Mouse (Mus musculus): Measurements from ENCODE around the gene Elmsan1. TPM values are rescaled to one million over a fixed set of nuclear protein-coding genes. Genes with fewer than 3 reads are reported as not detected.

Elmsan1 gene
- polyA plus RNA-seq, 1 experiment from 2014 or later: 10.8 TPM

Other genes starting within 250 kb of the Elmsan1 start
- gene Heatr4, start 234.0 kb downstream of the Elmsan1 start, polyA plus RNA-seq (2015; fragmentation: Nextera tagmentation; extraction: Ambion mirVana): not detected in 2 replicates
- gene Acot2, start 231.0 kb downstream of the Elmsan1 start, polyA plus RNA-seq (2015; fragmentation: Nextera tagmentation; extraction: Ambion mirVana): 37.8 and 39.0 TPM in 2 replicates
- gene Acot1, start 209.4 kb downstream of the Elmsan1 start, polyA plus RNA-seq (2015; fragmentation: Nextera tagmentation; extraction: Ambion mirVana): 53.7 and 55.2 TPM in 2 replicates
- 6.0 TPM in 2 replicates for gene Acot4, start 180.5 kb downstream of the Elmsan1 start, polyA plus RNA-seq (2015; fragmentation: Nextera tagmentation; extraction: Ambion mirVana)
- not detected in 2 replicates for gene Gm49366, start 179.9 kb downstream of the Elmsan1 start, polyA plus RNA-seq (2015; fragmentation: Nextera tagmentation; extraction: Ambion mirVana)
- 1.8 and 2.4 TPM in 2 replicates for gene Acot3, start 166.7 kb downstream of the Elmsan1 start, polyA plus RNA-seq (2015; fragmentation: Nextera tagmentation; extraction: Ambion mirVana)
- gene Acot5, start 149.6 kb downstream of the Elmsan1 start, polyA plus RNA-seq (2015; fragmentation: Nextera tagmentation; extraction: Ambion mirVana): not detected in 2 replicates
- gene Acot6, start 118.2 kb downstream of the Elmsan1 start, polyA plus RNA-seq (2015; fragmentation: Nextera tagmentation; extraction: Ambion mirVana): 1.5 and 1.8 TPM in 2 replicates
- 5.3 and 6.5 TPM in 2 replicates for gene Dnal1, start 104.5 kb downstream of the Elmsan1 start, polyA plus RNA-seq (2015; fragmentation: Nextera tagmentation; extraction: Ambion mirVana)
- gene Pnma1, start 70.4 kb downstream of the Elmsan1 start, polyA plus RNA-seq (2015; fragmentation: Nextera tagmentation; extraction: Ambion mirVana): 1.00 and 1.0 TPM in 2 replicates
- 25.4 and 26.7 TPM in 2 replicates for gene Ptgr2, start 66.4 kb upstream of the Elmsan1 start, polyA plus RNA-seq (2015; fragmentation: Nextera tagmentation; extraction: Ambion mirVana)
- 77.8 and 79.4 TPM in 2 replicates for gene Zfp410, start 98.0 kb upstream of the Elmsan1 start, polyA plus RNA-seq (2015; fragmentation: Nextera tagmentation; extraction: Ambion mirVana)
- gene Coq6, start 142.8 kb upstream of the Elmsan1 start, polyA plus RNA-seq (2015; fragmentation: Nextera tagmentation; extraction: Ambion mirVana): 50.2 and 53.3 TPM in 2 replicates
- 3.7 and 4.2 TPM in 2 replicates for gene Fam161b, start 143.0 kb upstream of the Elmsan1 start, polyA plus RNA-seq (2015; fragmentation: Nextera tagmentation; extraction: Ambion mirVana)
- 36.8 and 38.0 TPM in 2 replicates for gene Entpd5, start 190.1 kb upstream of the Elmsan1 start, polyA plus RNA-seq (2015; fragmentation: Nextera tagmentation; extraction: Ambion mirVana)
- gene Bbof1, start 190.2 kb upstream of the Elmsan1 start, polyA plus RNA-seq (2015; fragmentation: Nextera tagmentation; extraction: Ambion mirVana): 1.2 and 1.7 TPM in 2 replicates
- 23.8 and 24.8 TPM in 2 replicates for gene Rnf113a2, start 198.3 kb upstream of the Elmsan1 start, polyA plus RNA-seq (2015; fragmentation: Nextera tagmentation; extraction: Ambion mirVana)
- 60.7 and 62.8 TPM in 2 replicates for gene Aldh6a1, start 232.1 kb upstream of the Elmsan1 start, polyA plus RNA-seq (2015; fragmentation: Nextera tagmentation; extraction: Ambion mirVana)
- 23.2 and 23.4 TPM in 2 replicates for gene Lin52, start 232.5 kb upstream of the Elmsan1 start, polyA plus RNA-seq (2015; fragmentation: Nextera tagmentation; extraction: Ambion mirVana)